Mouse (Mus musculus) olfactory bulb, adult 2 months (tissue): ENCODE measurements around the gene Usp9x.

Experiments
- CTCF ChIP-seq: fragments of 200-500 bp; IDR thresholded peaks from 2 replicates; pipeline ENCODE4 v1.5.1; 2012; ENCODE audit warnings: low read depth, mild to moderate bottlenecking, low read length, moderate library complexity; ENCODE audit not compliant: insufficient read depth
- POLR2A ChIP-seq: fragments of 200-500 bp; IDR thresholded peaks from 2 replicates; pipeline ENCODE4 v1.6.1; 2012; ENCODE audit warnings: mild to moderate bottlenecking, low read depth, low read length, moderate library complexity; ENCODE audit not compliant: insufficient read depth

DNA sequence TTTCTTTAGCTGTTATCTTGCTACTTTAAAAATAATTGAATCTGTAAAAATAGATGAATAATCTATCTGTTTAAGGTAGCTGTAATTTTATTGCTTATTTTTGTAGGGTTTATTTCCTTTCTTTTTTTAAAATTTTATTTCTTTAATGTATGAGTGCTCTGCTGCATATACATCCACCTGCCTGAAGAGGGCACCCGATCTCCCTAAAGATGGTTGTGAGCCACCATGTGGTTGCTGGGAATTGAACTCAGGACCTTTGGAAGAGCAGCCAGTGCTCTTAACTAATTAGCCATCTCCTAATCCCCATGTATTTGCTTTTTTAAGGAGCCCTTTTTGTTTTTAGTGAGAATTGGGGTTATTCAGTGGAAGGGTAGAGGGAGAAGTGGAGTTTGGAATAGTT is 14.3 kb downstream of the Usp9x start:
- TF ChIP-seq POLR2A (no peak), CTCF (no peak)
